Mouse (Mus musculus) bone marrow macrophage, adult 2 months (primary cell): ENCODE measurements around the gene Olfr1102.

Experiments used
- CTCF ChIP-seq: IDR thresholded peaks from 2 replicates; pipeline ENCODE4 v1.5.1; 2012; ENCODE audit warnings: low read depth, mild to moderate bottlenecking, low read length, moderate library complexity
- POLR2A ChIP-seq: IDR thresholded peaks from 2 replicates; pipeline ENCODE4 v1.6.1; 2012; ENCODE audit warnings: mild to moderate bottlenecking, low read depth, low read length, borderline replicate concordance

- TF ChIP-seq CTCF (no peak), POLR2A (no peak)
Observed at GRCm38 (mm10) chr2:86998098-86998497, at the start of gene Olfr1102.
